Mouse (Mus musculus) cerebellum, adult (tissue): ENCODE results near the gene Trappc10.

Experiments
- ATAC-seq: cut with Nextera tagmentation; 2 replicates; pipeline ENCODE4 v1.9.2; 2017; ENCODE audit warnings: mild to moderate bottlenecking, moderate library complexity, mixed read lengths; ENCODE audit not compliant: insufficient number of reproducible peaks, low FRiP score, low TSS enrichment

Gene Trappc10

GRCm38 (mm10) chr10:78244438-78245224 is at the start of gene Trappc10:
Trappc10 (minus strand) TSS chr10:78244641.
- peak; percentile 86 for ATAC-seq

GRCm38 (mm10) chr10:78293576-78293975 is 49.1 kb upstream of the Trappc10 start:
- no peak for ATAC-seq

GRCm38 (mm10) chr10:78292381-78292780 is 47.9 kb upstream of the Trappc10 start:
- no peak for ATAC-seq

GRCm38 (mm10) chr10:78290730-78291535 is 46.5 kb upstream of the Trappc10 start:
- no peak for ATAC-seq

GRCm38 (mm10) chr10:78288896-78289295 is 44.5 kb upstream of the Trappc10 start:
- ATAC-seq: peak; percentile 78

- no peak for ATAC-seq
Observed at GRCm38 (mm10) chr10:78288135-78288534, 43.7 kb upstream of the Trappc10 start.

- no peak for ATAC-seq
Observed at GRCm38 (mm10) chr10:78287465-78288132, 43.2 kb upstream of the Trappc10 start.

- ATAC-seq: no peak
Observed at GRCm38 (mm10) chr10:78285959-78286358, 41.5 kb upstream of the Trappc10 start.

- ATAC-seq: no peak
Observed at GRCm38 (mm10) chr10:78285409-78285808, 41.0 kb upstream of the Trappc10 start.

GRCm38 (mm10) chr10:78284812-78285211 is 40.4 kb upstream of the Trappc10 start:
- no peak for ATAC-seq

- ATAC-seq: no peak
Observed at GRCm38 (mm10) chr10:78282411-78282810, 38.0 kb upstream of the Trappc10 start.

- ATAC-seq: no peak
Observed at GRCm38 (mm10) chr10:78280486-78280885, 36.0 kb upstream of the Trappc10 start.

- peak; percentile 43; the same call in 1 of the 2 replicates for ATAC-seq
Observed at GRCm38 (mm10) chr10:78279210-78279609, 34.8 kb upstream of the Trappc10 start.

- no peak for ATAC-seq
Observed at GRCm38 (mm10) chr10:78277835-78278234, 33.4 kb upstream of the Trappc10 start.

GRCm38 (mm10) chr10:78276242-78276641 is 31.8 kb upstream of the Trappc10 start:
- no peak for ATAC-seq

- ATAC-seq: no peak
Observed at GRCm38 (mm10) chr10:78272932-78273331, 28.5 kb upstream of the Trappc10 start.

- no peak for ATAC-seq
Observed at GRCm38 (mm10) chr10:78265881-78266280, 21.4 kb upstream of the Trappc10 start.

- ATAC-seq: no peak
Observed at GRCm38 (mm10) chr10:78264735-78265134, 20.3 kb upstream of the Trappc10 start.

GRCm38 (mm10) chr10:78260916-78261650 is 16.6 kb upstream of the Trappc10 start:
- peak; percentile 57; the same call in 1 of the 2 replicates for ATAC-seq

GRCm38 (mm10) chr10:78260322-78260721 is 15.9 kb upstream of the Trappc10 start:
- ATAC-seq: no peak
